ENCODE assay signal across 12 mouse cellular contexts in the genomic region with DNA sequence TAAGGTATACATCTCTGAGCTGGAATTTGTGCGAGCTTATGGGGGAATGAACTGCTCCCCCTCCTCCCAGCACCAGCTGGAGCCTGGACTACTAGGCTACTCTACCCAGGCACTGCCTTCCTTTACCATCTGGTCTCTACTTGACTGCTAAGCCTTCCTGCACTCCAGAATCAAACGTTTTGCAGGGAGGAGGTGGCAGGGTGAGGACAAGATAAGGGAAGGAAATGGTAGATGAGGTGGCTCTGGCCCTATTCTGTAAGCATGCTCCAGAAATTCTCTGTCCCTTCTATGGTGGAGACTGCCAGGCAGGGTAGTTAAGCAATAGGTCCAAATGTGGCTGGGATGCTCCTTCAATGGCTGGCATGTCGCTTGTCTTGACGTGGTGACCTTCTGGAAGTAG. TPM values are rescaled to one million over a fixed set of nuclear protein-coding genes. Genes with fewer than 3 reads are reported as not detected.
A peak's percentile ranks its signal among the peaks of the same experiment; 100 is the strongest.
DNase-seq lines count a peak whose midpoint lies in the region; ATAC-seq and TF ChIP-seq lines count a peak whose summit lies in the region.
"Had no signal": no experiment of that assay in that cellular context is flagged by ENCODE, and none has a peak within 500 bp of the region (broad histone marks: within the 10 kb centered on the region; RNA-seq: fewer than 3 reads in every experiment).

No protein-coding gene starts in this region.

- H3K4me3 ChIP-seq in forebrain, embryonic 13.5 days = no peak overlapping the region
- no peak overlapping the region; the same call in 1 of the 2 replicates for H3K4me3 ChIP-seq in forebrain, embryonic 10.5 days
- 0 out of 2 replicates have a peak overlapping the region, but pooled peaks have one; percentile 67 for H3K4me3 ChIP-seq in midbrain, embryonic 13.5 days (replicated peaks)
- no peak overlapping the region for H3K4me3 ChIP-seq in midbrain, embryonic 11.5 days (ENCODE audit: low read depth, low read length)
- H3K4me3 ChIP-seq in liver, embryonic 13.5 days (replicated peaks) = peak overlapping the region; percentile 76; the same call in 1 of the 2 replicates
- no peak overlapping the region for H3K4me3 ChIP-seq in stomach, postnatal 0 days (ENCODE audit: low read depth, low read length)

- no peak overlapping the region for H3K9ac ChIP-seq in forebrain, embryonic 13.5 days
- H3K9ac ChIP-seq in midbrain, embryonic 13.5 days (replicated peaks) = no peak overlapping the region
- no peak overlapping the region for H3K9ac ChIP-seq in midbrain, embryonic 11.5 days (ENCODE audit: low read length)
- 0 out of 2 replicates have a peak overlapping the region, but pooled peaks have one; percentile 78 for H3K9ac ChIP-seq in liver, embryonic 13.5 days
- H3K9ac ChIP-seq in stomach, postnatal 0 days (ENCODE audit: low read length) = no peak overlapping the region
- H3K9ac ChIP-seq: embryonic facial prominence, embryonic 12.5 days; limb, embryonic 15.5 days had no signal

- 46% methylated on average over 4 of the region's 4 CpGs for WGBS in forebrain, embryonic 13.5 days
- 44% methylated on average over 4 of the region's 4 CpGs for WGBS in forebrain, embryonic 10.5 days
- WGBS in midbrain, embryonic 13.5 days = 38% methylated on average over 4 of the region's 4 CpGs
- WGBS in midbrain, embryonic 11.5 days = 49% methylated on average over 4 of the region's 4 CpGs
- 25% methylated on average over 4 of the region's 4 CpGs for WGBS in liver, embryonic 13.5 days (ENCODE audit: insufficient replicate concordance)
- 67% methylated on average over 4 of the region's 4 CpGs for WGBS in stomach, postnatal 0 days

- no peaks in the 10 kb centered on the region for H3K9me3 ChIP-seq in forebrain, embryonic 13.5 days (replicated peaks)
- no peaks in the 10 kb centered on the region for H3K9me3 ChIP-seq in forebrain, embryonic 10.5 days
- no peaks in the 10 kb centered on the region for H3K9me3 ChIP-seq in midbrain, embryonic 13.5 days
- H3K9me3 ChIP-seq in midbrain, embryonic 11.5 days (ENCODE audit: control insufficient read depth, low read length) = no peaks in the 10 kb centered on the region
- no peaks in the 10 kb centered on the region for H3K9me3 ChIP-seq in liver, embryonic 13.5 days (replicated peaks)
- no peaks in the 10 kb centered on the region for H3K9me3 ChIP-seq in stomach, postnatal 0 days (ENCODE audit: control insufficient read depth, low read length)
- H3K9me3 ChIP-seq: embryonic facial prominence, embryonic 12.5 days; limb, embryonic 15.5 days had no signal

- no peak for DNase-seq in forebrain, embryonic 10.5 days (ENCODE audit: extremely low spot score, low spot score)
- no peak for DNase-seq in midbrain, embryonic 11.5 days (ENCODE audit: low spot score, missing footprints)
- DNase-seq in liver, embryonic 13.5 days = peak; percentile 11
- no peak for DNase-seq in stomach, postnatal 0 days (ENCODE audit: low spot score)
- no peak for DNase-seq in frontal cortex, postnatal 25 days (ENCODE audit: low spot score in 2 of 2)
- DNase-seq: adrenal gland, postnatal 25 days had no signal

- TF ChIP-seq EP300 in stomach, postnatal 0 days (optimal IDR thresholded peaks at IDR 0.05) = no peak

- H3K4me2 ChIP-seq in forebrain, embryonic 13.5 days = peak overlapping the region; percentile 100
- peak overlapping the region; percentile 100; the same call in 1 of the 2 replicates for H3K4me2 ChIP-seq in midbrain, embryonic 13.5 days (replicated peaks)
- no peak overlapping the region for H3K4me2 ChIP-seq in midbrain, embryonic 11.5 days
- peak overlapping the region; percentile 99 for H3K4me2 ChIP-seq in liver, embryonic 13.5 days
- H3K4me2 ChIP-seq in stomach, postnatal 0 days (replicated peaks; ENCODE audit: low read depth) = peak overlapping the region; percentile 11

- H3K36me3 ChIP-seq in forebrain, embryonic 13.5 days (ENCODE audit: poor library complexity, severe bottlenecking) = no peaks in the 10 kb centered on the region
- H3K36me3 ChIP-seq in forebrain, embryonic 10.5 days (replicated peaks) = no peaks in the 10 kb centered on the region
- no peaks in the 10 kb centered on the region for H3K36me3 ChIP-seq in midbrain, embryonic 13.5 days
- H3K36me3 ChIP-seq in midbrain, embryonic 11.5 days (ENCODE audit: control insufficient read depth, insufficient read depth, low read length) = no peaks in the 10 kb centered on the region
- H3K36me3 ChIP-seq in liver, embryonic 13.5 days = no peaks in the 10 kb centered on the region
- no peaks in the 10 kb centered on the region for H3K36me3 ChIP-seq in stomach, postnatal 0 days (ENCODE audit: control insufficient read depth, insufficient read depth, low read length)
- H3K36me3 ChIP-seq: embryonic facial prominence, embryonic 12.5 days; limb, embryonic 15.5 days had no signal

- no peak overlapping the region for H3K27ac ChIP-seq in forebrain, embryonic 13.5 days
- no peak overlapping the region for H3K27ac ChIP-seq in forebrain, embryonic 10.5 days
- no peak overlapping the region for H3K27ac ChIP-seq in midbrain, embryonic 13.5 days
- no peak overlapping the region for H3K27ac ChIP-seq in midbrain, embryonic 11.5 days (ENCODE audit: low read depth, low read length)
- H3K27ac ChIP-seq in liver, embryonic 13.5 days = no peak overlapping the region; the same call in 1 of the 2 replicates
- H3K27ac ChIP-seq in stomach, postnatal 0 days (replicated peaks) = 0 out of 2 replicates have a peak overlapping the region, but pooled peaks have one; percentile 13
- H3K27ac ChIP-seq: embryonic facial prominence, embryonic 12.5 days; limb, embryonic 15.5 days had no signal

- H3K27me3 ChIP-seq in forebrain, embryonic 13.5 days = peaks cover 39% of the 10 kb centered on the region
- peaks cover 62% of the 10 kb centered on the region for H3K27me3 ChIP-seq in forebrain, embryonic 10.5 days (ENCODE audit: poor library complexity, severe bottlenecking)
- peaks cover 55% of the 10 kb centered on the region for H3K27me3 ChIP-seq in midbrain, embryonic 13.5 days
- H3K27me3 ChIP-seq in midbrain, embryonic 11.5 days (ENCODE audit: control insufficient read depth, insufficient read depth, low read length) = peaks cover 27% of the 10 kb centered on the region
- H3K27me3 ChIP-seq in liver, embryonic 13.5 days = peaks cover 21% of the 10 kb centered on the region
- H3K27me3 ChIP-seq in stomach, postnatal 0 days (ENCODE audit: control insufficient read depth, insufficient read depth, low read length) = no peaks in the 10 kb centered on the region

- no peak for ATAC-seq in forebrain, embryonic 13.5 days
- ATAC-seq in midbrain, embryonic 13.5 days = no peak
- ATAC-seq in midbrain, embryonic 11.5 days (ENCODE audit: low FRiP score) = no peak
- peak; percentile 42 for ATAC-seq in liver, embryonic 13.5 days (ENCODE audit: low read depth)
- no peak for ATAC-seq in stomach, postnatal 0 days (ENCODE audit: low FRiP score, low TSS enrichment)
- ATAC-seq in erythroid progenitor cell, adult 5-6 weeks (replicated peaks; ENCODE audit: low FRiP score, poor library complexity, severe bottlenecking) = no peak
- ATAC-seq: inflammation-experienced regulatory T-cells, adult 6 months had no signal

- TF ChIP-seq CTCF in stomach, postnatal 0 days (IDR thresholded peaks at IDR 0.05; ENCODE audit: low read depth) = no peak

- peaks cover 11% of the 10 kb centered on the region for H3K4me1 ChIP-seq in forebrain, embryonic 13.5 days
- peaks cover 34% of the 10 kb centered on the region for H3K4me1 ChIP-seq in forebrain, embryonic 10.5 days
- peaks cover 15% of the 10 kb centered on the region for H3K4me1 ChIP-seq in midbrain, embryonic 13.5 days (replicated peaks)
- H3K4me1 ChIP-seq in midbrain, embryonic 11.5 days (ENCODE audit: control insufficient read depth, insufficient read depth, low read length) = no peaks in the 10 kb centered on the region; the same call in 1 of the 2 replicates
- H3K4me1 ChIP-seq in liver, embryonic 13.5 days (replicated peaks) = peaks cover 73% of the 10 kb centered on the region
- no peaks in the 10 kb centered on the region; the same call in 1 of the 2 replicates for H3K4me1 ChIP-seq in stomach, postnatal 0 days (replicated peaks; ENCODE audit: control insufficient read depth, insufficient read depth)

RNA-seq across cellular contexts. Expression of a gene that starts 2.4 kb away (rescaled TPM):
- polyA plus RNA-seq in forebrain, embryonic 13.5 days (2015; fragmentation: Nextera tagmentation; extraction: Ambion mirVana) = 15.9 and 16.5 TPM in 2 replicates
- 29.0 and 30.7 TPM in 2 replicates for polyA plus RNA-seq in forebrain, embryonic 10.5 days (2016; fragmentation: Nextera tagmentation; extraction: Ambion mirVana)
- 10.6 and 11.7 TPM in 2 replicates for polyA plus RNA-seq in midbrain, embryonic 13.5 days (2015; fragmentation: Nextera tagmentation; extraction: Ambion mirVana)
- 18.6 and 21.0 TPM in 2 replicates for polyA plus RNA-seq in midbrain, embryonic 11.5 days (2014; fragmentation: Nextera tagmentation; extraction: Ambion mirVana)
- polyA plus RNA-seq in liver, embryonic 13.5 days (2015; fragmentation: Nextera tagmentation; extraction: Ambion mirVana) = 7.0 and 10.2 TPM in 2 replicates
- 11.5 and 12.4 TPM in 2 replicates for polyA plus RNA-seq in stomach, postnatal 0 days (2015; fragmentation: Nextera tagmentation; extraction: Ambion mirVana)
- 3.6 and 15.1 TPM in 2 replicates for total RNA-seq in erythroid progenitor cell, adult 5-6 weeks (2015; ENCODE audit: low replicate concordance)
- 4.5 and 5.7 TPM in 2 replicates for total RNA-seq in erythroid progenitor cell, adult 5-6 weeks (2017; ENCODE audit: low replicate concordance)

Comparison
In these comparisons a context has a peak if more than half of its experiments do, and no peak if none do; other contexts are left out.
1. H3K4me3 ChIP-seq: peak in midbrain, embryonic 13.5 days (single experiment) and liver, embryonic 13.5 days (single experiment); none in forebrain, embryonic 13.5 days (single experiment), forebrain, embryonic 10.5 days (single experiment), midbrain, embryonic 11.5 days (single experiment) and stomach, postnatal 0 days (single experiment).